Mouse (Mus musculus) MEL (cell line): Measurements from ENCODE around the gene Nat9. TPM values are rescaled to one million over a fixed set of nuclear protein-coding genes. Genes with fewer than 3 reads are reported as not detected.

Experiments
- DNase-seq: peaks from one replicate; pipeline ENCODE4 v3.0.0; 2011; ENCODE audit warnings: low read depth, low spot score
- H3K27ac ChIP-seq: 2 replicates; pipeline ENCODE4 v1.5.1; 2012; ENCODE audit warnings: low read depth, mild to moderate bottlenecking, control low read depth, low read length, moderate library complexity; ENCODE audit not compliant: control insufficient read depth
- H3K27me3 ChIP-seq, 2 experiments: fragments of 150-350 bp in 1 of 2; sonication (generic) in 1 of 2; 2 replicates each; pipeline ENCODE4 v1.6.1; 2012; ENCODE audit warnings: low read length in 2 of 2, mild to moderate bottlenecking in 2 of 2, improper control_type of control experiment in 1 of 2, moderate library complexity in 1 of 2; ENCODE audit not compliant: insufficient read depth in 2 of 2, control insufficient read depth in 1 of 2
- H3K36me3 ChIP-seq, 2 experiments: 2 replicates each; pipeline ENCODE4 v1.6.1; 2012 to 2014; ENCODE audit warnings: low read length in 2 of 2, improper control_type of control experiment in 1 of 2, inconsistent platforms in 1 of 2, mild to moderate bottlenecking in 1 of 2; ENCODE audit not compliant: insufficient read depth in 2 of 2, control insufficient read depth in 1 of 2
- H3K4me1 ChIP-seq, 2 experiments: fragments of 150-350 bp in 1 of 2; sonication (generic) in 1 of 2; 2 replicates each; pipeline ENCODE4 v1.6.1; 2012; ENCODE audit warnings: low read length in 2 of 2, improper control_type of control experiment in 1 of 2, mild to moderate bottlenecking in 1 of 2; ENCODE audit not compliant: insufficient read depth in 2 of 2, control insufficient read depth in 1 of 2
- H3K4me3 ChIP-seq, 2 experiments: fragments of 150-350 bp in 1 of 2; sonication (generic) in 1 of 2; 2 replicates each; pipeline ENCODE4 v1.5.1; 2012; ENCODE audit warnings: low read depth in 2 of 2, low read length in 2 of 2, mild to moderate bottlenecking in 2 of 2, moderate library complexity in 2 of 2, control low read depth in 1 of 2, improper control_type of control experiment in 1 of 2; ENCODE audit not compliant: control insufficient read depth in 1 of 2, insufficient read depth in 1 of 2
- H3K79me2 ChIP-seq: 2 replicates; pipeline ENCODE4 v1.6.1; 2012; ENCODE audit warnings: mild to moderate bottlenecking, low read length, moderate library complexity; ENCODE audit not compliant: control insufficient read depth, poor library complexity, insufficient read depth
- H3K9ac ChIP-seq: 2 replicates; pipeline ENCODE4 v1.6.1; 2012; ENCODE audit warnings: low read depth, mild to moderate bottlenecking, control low read depth, low read length, moderate library complexity; ENCODE audit not compliant: control insufficient read depth, poor library complexity, severe bottlenecking
- H3K9me3 ChIP-seq: fragments of 150-350 bp; sonication (generic); replicated peaks from 2 replicates; pipeline ENCODE4 v1.6.1; 2012; ENCODE audit warnings: mild to moderate bottlenecking, low read length, improper control_type of control experiment, moderate library complexity; ENCODE audit not compliant: insufficient read depth
- BHLHE40 ChIP-seq: IDR thresholded peaks from 2 replicates; pipeline ENCODE4 v1.6.1; 2012; ENCODE audit warnings: low read depth, mild to moderate bottlenecking, inconsistent platforms, low read length, improper control_type of control experiment, borderline replicate concordance
- CHD1 ChIP-seq: IDR thresholded peaks from 2 replicates; pipeline ENCODE4 v1.6.1; 2012; ENCODE audit warnings: low read depth, mild to moderate bottlenecking, inconsistent platforms, low read length, improper control_type of control experiment
- CHD2 ChIP-seq: IDR thresholded peaks from 2 replicates; pipeline ENCODE4 v1.6.1; 2011; ENCODE audit warnings: low read length, improper control_type of control experiment
- CTCF ChIP-seq, 3 experiments: IDR thresholded peaks in 2 of 3; conservative IDR thresholded peaks in 1 of 3; 2 replicates each; pipeline ENCODE4 v1.5.1; 2011 to 2012; ENCODE audit warnings: low read length in 3 of 3, low read depth in 2 of 3, mild to moderate bottlenecking in 2 of 3, improper control_type of control experiment in 1 of 3, inconsistent platforms in 1 of 3, mixed read lengths in 1 of 3, moderate library complexity in 1 of 3; ENCODE audit not compliant: control insufficient read depth in 1 of 3, insufficient read depth in 1 of 3, poor library complexity in 1 of 3, severe bottlenecking in 1 of 3
- E2F4 ChIP-seq: IDR thresholded peaks from 2 replicates; pipeline ENCODE4 v1.6.1; 2011; ENCODE audit warnings: low read depth, low read length, improper control_type of control experiment, borderline replicate concordance
- ELF1 ChIP-seq: IDR thresholded peaks from 2 replicates; pipeline ENCODE4 v1.6.1; 2014; ENCODE audit warnings: low read depth, mild to moderate bottlenecking, inconsistent platforms, low read length, improper control_type of control experiment, moderate library complexity
- EP300 ChIP-seq, 2 experiments: IDR thresholded peaks; 2 replicates each; pipeline ENCODE4 v1.6.1; 2011; ENCODE audit warnings: improper control_type of control experiment in 2 of 2, low read length in 2 of 2, low read depth in 1 of 2, mild to moderate bottlenecking in 1 of 2
- ETS1 ChIP-seq: IDR thresholded peaks from 2 replicates; pipeline ENCODE4 v1.6.1; 2012; ENCODE audit warnings: low read depth, mild to moderate bottlenecking, inconsistent platforms, low read length, improper control_type of control experiment, moderate library complexity
- GABPA ChIP-seq: IDR thresholded peaks from 2 replicates; pipeline ENCODE4 v1.6.1; 2012; ENCODE audit warnings: low read depth, mild to moderate bottlenecking, inconsistent platforms, low read length, improper control_type of control experiment, moderate library complexity
- GATA1 ChIP-seq: IDR thresholded peaks from 2 replicates; pipeline ENCODE4 v1.6.1; 2011; ENCODE audit warnings: low read depth, low read length, improper control_type of control experiment
- HCFC1 ChIP-seq: IDR thresholded peaks from 2 replicates; pipeline ENCODE4 v1.6.1; 2012; ENCODE audit warnings: low read depth, mild to moderate bottlenecking, inconsistent platforms, low read length, improper control_type of control experiment, moderate library complexity
- JUND ChIP-seq: IDR thresholded peaks from 2 replicates; pipeline ENCODE4 v1.6.1; 2011; ENCODE audit warnings: low read depth, mild to moderate bottlenecking, improper control_type of control experiment, low read length
- KAT2A ChIP-seq: conservative IDR thresholded peaks from 2 replicates; pipeline ENCODE4 v1.6.1; 2012; ENCODE audit warnings: low read depth, low read length, improper control_type of control experiment, inconsistent platforms
- MAFK ChIP-seq: IDR thresholded peaks from 2 replicates; pipeline ENCODE4 v1.6.1; 2011; ENCODE audit warnings: low read depth, mild to moderate bottlenecking, low read length, improper control_type of control experiment, borderline replicate concordance
- MAX ChIP-seq: IDR thresholded peaks from 2 replicates; pipeline ENCODE4 v1.6.1; 2011; ENCODE audit warnings: low read length, improper control_type of control experiment
- MAZ ChIP-seq: IDR thresholded peaks from 2 replicates; pipeline ENCODE4 v1.6.1; 2012; ENCODE audit warnings: low read depth, mild to moderate bottlenecking, inconsistent platforms, low read length, improper control_type of control experiment
- MXI1 ChIP-seq: IDR thresholded peaks from 2 replicates; pipeline ENCODE4 v1.6.1; 2011; ENCODE audit warnings: mild to moderate bottlenecking, low read depth, low read length, improper control_type of control experiment
- MYB ChIP-seq: IDR thresholded peaks from 2 replicates; pipeline ENCODE4 v1.6.1; 2011; ENCODE audit warnings: mild to moderate bottlenecking, low read depth, low read length, improper control_type of control experiment
- MYC ChIP-seq: IDR thresholded peaks from 2 replicates; pipeline ENCODE4 v1.6.1; 2011; ENCODE audit warnings: low read depth, mild to moderate bottlenecking, low read length, improper control_type of control experiment, moderate library complexity
- NELFE ChIP-seq: IDR thresholded peaks from 2 replicates; pipeline ENCODE4 v1.6.1; 2011; ENCODE audit warnings: low read depth, low read length, improper control_type of control experiment
- NRF1 ChIP-seq: IDR thresholded peaks from 2 replicates; pipeline ENCODE4 v1.6.1; 2014; ENCODE audit warnings: low read depth, mild to moderate bottlenecking, inconsistent platforms, low read length, improper control_type of control experiment, moderate library complexity; ENCODE audit not compliant: poor library complexity, insufficient read depth, severe bottlenecking
- POLR2A ChIP-seq, 2 experiments: IDR thresholded peaks; 2 replicates each; pipeline ENCODE4 v1.6.1; 2011 to 2012; ENCODE audit warnings: low read length in 2 of 2, mild to moderate bottlenecking in 2 of 2, control low read depth in 1 of 2, improper control_type of control experiment in 1 of 2, low read depth in 1 of 2, moderate library complexity in 1 of 2; ENCODE audit not compliant: control insufficient read depth in 1 of 2, insufficient read depth in 1 of 2, poor library complexity in 1 of 2
- POLR2AphosphoS2 ChIP-seq: IDR thresholded peaks from 2 replicates; pipeline ENCODE4 v1.6.1; 2011; ENCODE audit warnings: low read length, improper control_type of control experiment
- POLR2AphosphoS5 ChIP-seq: IDR thresholded peaks from 2 replicates; pipeline ENCODE4 v1.6.1; 2012; ENCODE audit warnings: low read depth, borderline replicate concordance, mild to moderate bottlenecking, inconsistent platforms, low read length, moderate library complexity, mixed read lengths
- RAD21 ChIP-seq: IDR thresholded peaks from 2 replicates; pipeline ENCODE4 v1.6.1; 2011; ENCODE audit warnings: mild to moderate bottlenecking, low read depth, low read length, improper control_type of control experiment
- RCOR1 ChIP-seq: IDR thresholded peaks from 2 replicates; pipeline ENCODE4 v1.6.1; 2012; ENCODE audit warnings: low read depth, mild to moderate bottlenecking, inconsistent platforms, low read length, improper control_type of control experiment
- SMC3 ChIP-seq: IDR thresholded peaks from 2 replicates; pipeline ENCODE4 v1.6.1; 2011; ENCODE audit warnings: low read depth, low read length, improper control_type of control experiment
- TAL1 ChIP-seq: IDR thresholded peaks from 2 replicates; pipeline ENCODE4 v1.6.1; 2012; ENCODE audit warnings: mild to moderate bottlenecking, inconsistent platforms, low read length, moderate library complexity, mixed read lengths
- TBP ChIP-seq: IDR thresholded peaks from 2 replicates; pipeline ENCODE4 v1.8.0; 2011; ENCODE audit warnings: low read depth, low read length, improper control_type of control experiment
- TCF12 ChIP-seq: IDR thresholded peaks from 2 replicates; pipeline ENCODE4 v1.6.1; 2014; ENCODE audit warnings: low read depth, mild to moderate bottlenecking, inconsistent platforms, low read length, improper control_type of control experiment, moderate library complexity
- UBTF ChIP-seq: IDR thresholded peaks from 2 replicates; pipeline ENCODE4 v1.6.1; 2012; ENCODE audit warnings: low read depth, mild to moderate bottlenecking, inconsistent platforms, low read length, improper control_type of control experiment, moderate library complexity, borderline replicate concordance; ENCODE audit not compliant: insufficient read depth
- USF1 ChIP-seq: IDR thresholded peaks from 2 replicates; pipeline ENCODE4 v1.6.1; 2014; ENCODE audit warnings: low read depth, mild to moderate bottlenecking, inconsistent platforms, low read length, improper control_type of control experiment, moderate library complexity
- USF2 ChIP-seq, 2 experiments: IDR thresholded peaks; 2 replicates each; pipeline ENCODE4 v1.6.1; 2011 to 2012; ENCODE audit warnings: improper control_type of control experiment in 2 of 2, low read length in 2 of 2, borderline replicate concordance in 1 of 2, inconsistent platforms in 1 of 2, low read depth in 1 of 2, mild to moderate bottlenecking in 1 of 2; ENCODE audit not compliant: insufficient read depth in 1 of 2
- ZC3H11A ChIP-seq: IDR thresholded peaks from 2 replicates; pipeline ENCODE4 v1.6.1; 2012; ENCODE audit warnings: low read depth, mild to moderate bottlenecking, inconsistent platforms, low read length, improper control_type of control experiment
- ZKSCAN1 ChIP-seq: IDR thresholded peaks from 2 replicates; pipeline ENCODE4 v1.6.1; 2012; ENCODE audit warnings: low read depth, mild to moderate bottlenecking, inconsistent platforms, low read length, improper control_type of control experiment, moderate library complexity
- ZMIZ1 ChIP-seq: IDR thresholded peaks from 2 replicates; pipeline ENCODE4 v1.6.1; 2012; ENCODE audit warnings: low read depth, mild to moderate bottlenecking, inconsistent platforms, low read length, improper control_type of control experiment, moderate library complexity
- polyA plus RNA-seq, 2 experiments: library from polyadenylated mRNA; stranded (reverse) in 1 of 2; unstranded in 1 of 2; fragments of >175 nt in 1 of 2; fragments of >200 nt in 1 of 2; gene quantifications; 2 replicates each; pipeline versions ENCODE4 v1.2.1 to v1.2.4; 2012; ENCODE audit warnings: low replicate concordance in 2 of 2, low read depth in 1 of 2; ENCODE audit not compliant: insufficient read length in 2 of 2, insufficient read depth in 1 of 2, missing spikeins in 1 of 2
- total RNA-seq: library from RNA; depleted of rRNA; stranded (reverse); fragments of 300-350 nt; gene quantifications from 2 replicates; pipeline ENCODE4 v1.2.3, GENCODE M21; 2012

Nat9 gene
- total and polyA plus RNA-seq, 3 experiments, result 46.1 to 92.4 TPM; not detected in 1

DNA sequence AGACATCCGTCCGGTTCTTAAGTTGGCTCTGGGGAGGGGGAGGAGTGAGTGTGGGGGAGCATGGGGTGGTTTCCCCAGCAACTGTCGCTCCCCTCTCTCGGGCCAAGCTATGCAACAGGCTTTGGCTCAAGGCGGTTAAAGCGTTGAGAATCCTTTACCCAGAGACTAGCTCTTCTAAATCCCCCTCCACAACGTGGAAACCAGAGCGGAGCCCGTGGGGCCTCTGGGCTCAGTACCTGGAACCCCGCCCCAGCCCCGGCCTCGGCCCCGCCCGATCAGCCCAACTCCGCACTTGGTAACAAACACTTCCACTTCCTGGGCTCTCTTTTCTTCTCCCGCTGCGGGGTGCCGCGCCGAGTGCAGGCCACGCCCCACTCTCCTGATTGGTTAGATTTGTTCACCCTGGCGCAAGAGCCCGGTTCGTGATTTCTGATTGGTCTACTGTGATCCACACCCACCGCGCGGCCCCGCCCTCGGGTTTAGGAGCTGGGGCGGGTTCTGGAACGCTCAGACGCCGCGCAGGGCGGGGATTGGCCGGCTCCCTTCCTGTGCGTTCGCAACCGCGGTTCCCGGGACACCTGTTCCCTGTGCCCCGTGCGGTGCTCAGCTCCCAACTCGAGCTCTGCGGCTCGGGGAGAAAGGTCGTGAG, 24.7 kb downstream of the Nat9 start, which contains the start of gene Slc9a3r1:
Gene Slc9a3r1 (plus strand): TSS at position 510 of the 649 bp plus-strand sequence.
- Histone ChIP-seq H3K9me3 (no peaks in the 10 kb centered on the region), H3K27ac (peak within 1 kb of the TSS; percentile 90), H3K27me3 (no peaks in the 10 kb centered on the region), H3K4me1 (peaks cover 6 to 37% of the 10 kb centered on the region in 2 experiments), H3K9ac (peak within 1 kb of the TSS; percentile 90), H3K36me3 (peaks cover 0 to 23% of the 10 kb centered on the region in 2 experiments; a peak in 2 of 4 replicates), H3K79me2 (peaks cover 40% of the 10 kb centered on the region), H3K4me3 (peak within 1 kb of the TSS; percentile 82 to 94)
- peak; percentile 100 for DNase-seq
- no peak for TF ChIP-seq GABPA
- 0 out of 4 replicates have a peak, but pooled peaks of 1 of the 2 experiments have one; percentile 15 for TF ChIP-seq EP300 (IDR thresholded peaks at IDR 0.05; ENCODE audit: low read depth in 1 of 2, low read length in 2 of 2)
- no peak for TF ChIP-seq MAFK
- TF ChIP-seq ZMIZ1, result peak; percentile 98
- TF ChIP-seq ELF1, result peak; percentile 81
- TF ChIP-seq RCOR1, result no peak
- TF ChIP-seq USF1, result no peak
- peak; percentile 99 for TF ChIP-seq NELFE
- TF ChIP-seq E2F4, result peak; percentile 40; the same call in 1 of the 2 replicates
- no peak for TF ChIP-seq CTCF (IDR thresholded peaks at IDR 0.05 in 2 of 3, conservative IDR thresholded peaks at IDR 0.05 in 1 of 3; ENCODE audit: control insufficient read depth in 1 of 3, insufficient read depth in 1 of 3, low read depth in 2 of 3, low read length in 3 of 3, poor library complexity in 1 of 3, severe bottlenecking in 1 of 3)
- peak; percentile 44 for TF ChIP-seq TCF12
- no peak for TF ChIP-seq CHD2
- TF ChIP-seq MAZ, result peak; percentile 89
- no peak for TF ChIP-seq MYB
- peak; percentile 68 for TF ChIP-seq HCFC1
- TF ChIP-seq USF2 (IDR thresholded peaks at IDR 0.05; ENCODE audit: borderline replicate concordance in 1 of 2, insufficient read depth in 1 of 2, low read depth in 1 of 2, low read length in 2 of 2), result no peak
- no peak for TF ChIP-seq BHLHE40
- TF ChIP-seq ZKSCAN1, result no peak
- peak; percentile 75; the same call in 1 of the 2 replicates for TF ChIP-seq MXI1
- TF ChIP-seq POLR2AphosphoS5, result no peak
- TF ChIP-seq POLR2AphosphoS2, result peak; percentile 97
- TF ChIP-seq SMC3, result no peak
- TF ChIP-seq TBP, result peak; percentile 83
- no peak for TF ChIP-seq ZC3H11A
- peak; percentile 29; the same call in 1 of the 2 replicates for TF ChIP-seq ETS1
- no peak for TF ChIP-seq TAL1
- TF ChIP-seq UBTF, result no peak
- TF ChIP-seq CHD1, result no peak
- TF ChIP-seq GATA1, result no peak
- peak; percentile 43; the same call in 1 of the 2 replicates for TF ChIP-seq MAX
- no peak for TF ChIP-seq RAD21
- peak; percentile 98 to 99 for TF ChIP-seq POLR2A (IDR thresholded peaks at IDR 0.05; ENCODE audit: control insufficient read depth in 1 of 2, insufficient read depth in 1 of 2, low read depth in 1 of 2, low read length in 2 of 2, poor library complexity in 1 of 2)
- no peak for TF ChIP-seq KAT2A
- TF ChIP-seq JUND, result no peak
- no peak for TF ChIP-seq MYC
- peak; percentile 52 for TF ChIP-seq NRF1
